In the genomic region with DNA sequence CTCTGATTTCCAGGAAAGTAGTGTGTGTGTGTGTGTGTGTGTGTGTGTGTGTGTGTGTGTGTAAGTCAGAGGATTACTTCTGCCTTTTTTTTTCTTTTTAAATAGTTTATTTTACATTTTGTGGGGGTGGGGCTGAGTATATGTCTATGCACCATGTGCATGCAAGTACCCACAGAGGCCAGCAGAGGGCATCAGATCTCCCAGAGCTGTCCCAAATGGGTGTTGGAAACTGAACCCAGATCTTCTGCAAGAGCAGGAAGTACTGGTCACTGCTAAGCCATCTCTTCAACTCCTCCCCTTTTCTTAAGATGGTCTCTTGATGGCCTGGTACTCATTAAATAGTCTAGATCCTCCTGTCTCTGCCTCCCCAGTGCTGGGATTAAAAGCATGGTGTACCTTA, we compare ENCODE assay signal across 12 mouse cellular contexts. TPM values are rescaled to one million over a fixed set of nuclear protein-coding genes. Genes with fewer than 3 reads are reported as not detected.
DNase-seq lines count a peak whose midpoint lies in the region; ATAC-seq and TF ChIP-seq lines count a peak whose summit lies in the region.
"Had no signal": no experiment of that assay in that cellular context is flagged by ENCODE, and none has a peak within 500 bp of the region (broad histone marks: within the 10 kb centered on the region; RNA-seq: fewer than 3 reads in every experiment).

No protein-coding gene starts in this region.

- no peak for TF ChIP-seq POLR2A in small intestine, adult 2 months (IDR thresholded peaks at IDR 0.05; ENCODE audit: low read depth, low read length)

- no peak overlapping the region for H3K4me2 ChIP-seq in liver, embryonic 11.5 days
- H3K4me2 ChIP-seq: hindbrain, embryonic 15.5 days; midbrain, embryonic 11.5 days had no signal

- H3K4me1 ChIP-seq in liver, embryonic 11.5 days (replicated peaks; ENCODE audit: control insufficient read depth, insufficient read depth, low read length), result no peaks in the 10 kb centered on the region
- H3K4me1 ChIP-seq in small intestine, adult 2 months (ENCODE audit: control insufficient read depth, insufficient read depth, insufficient read length, low read length), result peaks cover 12% of the 10 kb centered on the region; the same call in 1 of the 2 replicates
- H3K4me1 ChIP-seq: hindbrain, embryonic 15.5 days had no signal

- DNase-seq in liver (peak; percentile 14), ES-CJ7 (ENCODE audit: low read depth, low spot score) (peak; percentile 61), ZHBTc4 (ENCODE audit: low read depth, low spot score) (peak; percentile 73)
- DNase-seq in liver, embryonic 11.5 days (ENCODE audit: low spot score), result no peak
- DNase-seq in layer of hippocampus, adult 8-10 months (ENCODE audit: low spot score in 2 of 2), result no peak

- H3K4me3 ChIP-seq in liver, embryonic 11.5 days (ENCODE audit: low read depth, low read length), result no peak overlapping the region
- no peak overlapping the region for H3K4me3 ChIP-seq in small intestine, adult 2 months (ENCODE audit: low read depth, low read length)
- H3K4me3 ChIP-seq: embryonic facial prominence, embryonic 10.5 days; hindbrain, embryonic 15.5 days had no signal

- no peak overlapping the region for H3K27ac ChIP-seq in liver, embryonic 11.5 days (ENCODE audit: low read depth, low read length)
- no peak overlapping the region for H3K27ac ChIP-seq in small intestine, adult 2 months (ENCODE audit: insufficient read depth, low read depth, low read length)
- H3K27ac ChIP-seq: embryonic facial prominence, embryonic 10.5 days; hindbrain, embryonic 15.5 days had no signal

- no peaks in the 10 kb centered on the region for H3K36me3 ChIP-seq in liver, embryonic 11.5 days (ENCODE audit: control insufficient read depth, insufficient read depth, low read length)
- no peaks in the 10 kb centered on the region for H3K36me3 ChIP-seq in small intestine, adult 2 months (ENCODE audit: control insufficient read depth, insufficient read depth, low read length)
- H3K36me3 ChIP-seq: embryonic facial prominence, embryonic 10.5 days; hindbrain, embryonic 15.5 days had no signal

- H3K9me3 ChIP-seq in liver, embryonic 11.5 days (ENCODE audit: control insufficient read depth, low read length), result no peaks in the 10 kb centered on the region
- H3K9me3 ChIP-seq: embryonic facial prominence, embryonic 10.5 days; hindbrain, embryonic 15.5 days had no signal

- ATAC-seq in liver, embryonic 11.5 days (replicated peaks; ENCODE audit: low FRiP score), result no peak
- ATAC-seq in cerebellum, adult (ENCODE audit: insufficient number of reproducible peaks, low FRiP score, low TSS enrichment), result no peak

- TF ChIP-seq CTCF in small intestine, adult 2 months (IDR thresholded peaks at IDR 0.05; ENCODE audit: extremely low read depth, insufficient read length, insufficient replicate concordance, low read depth, low read length), result peak; percentile 56; the same call in 1 of the 2 replicates

- no peaks in the 10 kb centered on the region for H3K27me3 ChIP-seq in liver, embryonic 11.5 days (replicated peaks; ENCODE audit: control insufficient read depth, insufficient read depth, low read length)
- H3K27me3 ChIP-seq in small intestine, adult 2 months (ENCODE audit: control insufficient read depth, insufficient read depth, low read length), result no peaks in the 10 kb centered on the region
- H3K27me3 ChIP-seq: hindbrain, embryonic 15.5 days had no signal

- no peak overlapping the region for H3K9ac ChIP-seq in liver, embryonic 11.5 days (ENCODE audit: low read depth, low read length)
- H3K9ac ChIP-seq: hindbrain, embryonic 15.5 days had no signal

RNA-seq across cellular contexts. Expression of gene Ocm, which starts 24.8 kb away (rescaled TPM):
- polyA plus RNA-seq in liver, embryonic 11.5 days (2014; fragmentation: Nextera tagmentation; extraction: Ambion mirVana), result not detected in 2 replicates
- 1.0 and 10.3 TPM in 2 replicates for polyA plus RNA-seq in small intestine, adult 2 months (2012; rRNA removed)
- not detected for total RNA-seq in layer of hippocampus, adult 8-10 months (2022)
- total RNA-seq: gastrocnemius, adult 18-20 months had no signal
- polyA plus RNA-seq: embryonic facial prominence, embryonic 10.5 days; hindbrain, embryonic 15.5 days; midbrain, embryonic 11.5 days; urinary bladder, adult 2 months had no signal

RNA-seq across cellular contexts. Expression of gene Ccz1, which starts 36.6 kb away (rescaled TPM):
- polyA plus RNA-seq in liver, embryonic 11.5 days (2014; fragmentation: Nextera tagmentation; extraction: Ambion mirVana), result 93.1 and 97.2 TPM in 2 replicates
- polyA plus RNA-seq in small intestine, adult 2 months (2012; rRNA removed), result 1.7 and 4.0 TPM in 2 replicates
- 10 to 100 TPM; 38.1 to 41.0 (median 38.6) TPM for total RNA-seq in layer of hippocampus, adult 8-10 months (2022)

RNA-seq across cellular contexts. Expression of gene Lmtk2, which starts 49.0 kb away (rescaled TPM):
- 4.9 and 5.7 TPM in 2 replicates for polyA plus RNA-seq in liver, embryonic 11.5 days (2014; fragmentation: Nextera tagmentation; extraction: Ambion mirVana)
- polyA plus RNA-seq in small intestine, adult 2 months (2012; rRNA removed), result 17.7 and 33.7 TPM in 2 replicates
- 100 to 1,000 TPM in 2 of 4 experiments, 10 to 100 TPM in 2; 76.3 to 105 (median 90.6) TPM for total RNA-seq in layer of hippocampus, adult 8-10 months (2022)

Comparison
In these comparisons a context has a peak if more than half of its experiments do, and no peak if none do; other contexts are left out.
1. DNase-seq: peak in liver (single experiment), ES-CJ7 (single experiment) and ZHBTc4 (single experiment); none in liver, embryonic 11.5 days (single experiment) and layer of hippocampus, adult 8-10 months (0 of 2).
2. RNA of gene Ccz1, which starts 36.6 kb away (polyA plus RNA-seq): 93.1 to 97.2 TPM in liver, embryonic 11.5 days; 1.7 to 4.0 TPM in small intestine, adult 2 months; every median in the first group is over 10 times any median in the second.